Mouse (Mus musculus) heart, embryonic 12.5 days (tissue): ENCODE data around the gene Uap1. TPM values are rescaled to one million over a fixed set of nuclear protein-coding genes. Genes with fewer than 3 reads are reported as not detected.

Source experiments
- ATAC-seq: fragments of 200-750 bp; cut with Nextera tagmentation; 2 replicates; pipeline ENCODE4 v1.8.0; 2017; ENCODE audit warnings: moderate TSS enrichment, moderate library complexity; ENCODE audit not compliant: insufficient number of reproducible peaks, low FRiP score
- H3K27ac ChIP-seq: fragments of 300-500 bp; sonication (generic); 2 replicates; pipeline ENCODE4 v1.5.1; 2016; ENCODE audit warnings: mild to moderate bottlenecking, moderate library complexity; ENCODE audit not compliant: poor library complexity, severe bottlenecking
- H3K27me3 ChIP-seq: fragments of 300-500 bp; sonication (generic); replicated peaks from 2 replicates; pipeline ENCODE4 v1.6.1; 2016; ENCODE audit warnings: mild to moderate bottlenecking, moderate library complexity
- H3K36me3 ChIP-seq: fragments of 300-500 bp; sonication (generic); 2 replicates; pipeline ENCODE4 v1.6.1; 2016; ENCODE audit warnings: mild to moderate bottlenecking, moderate library complexity
- H3K4me1 ChIP-seq: fragments of 300-500 bp; sonication (generic); replicated peaks from 2 replicates; pipeline ENCODE4 v1.6.1; 2016; ENCODE audit warnings: mild to moderate bottlenecking
- H3K4me2 ChIP-seq: fragments of 300-500 bp; sonication (generic); 2 replicates; pipeline ENCODE4 v1.6.1; 2016; ENCODE audit warnings: mild to moderate bottlenecking, moderate library complexity
- H3K4me3 ChIP-seq: fragments of 300-500 bp; sonication (generic); 2 replicates; pipeline ENCODE4 v1.5.1; 2016; ENCODE audit warnings: mild to moderate bottlenecking
- H3K9ac ChIP-seq: fragments of 300-500 bp; sonication (generic); 2 replicates; pipeline ENCODE4 v1.6.1; 2016; ENCODE audit warnings: mild to moderate bottlenecking, moderate library complexity
- H3K9me3 ChIP-seq: fragments of 300-500 bp; sonication (generic); replicated peaks from 2 replicates; pipeline ENCODE4 v1.6.1; 2016; ENCODE audit warnings: mild to moderate bottlenecking, moderate library complexity
- WGBS: fragments of 180-500 bp; shearing (Covaris S2); methylation state at CpG from one replicate; pipeline ENCODE4 v1.1.7; 2016; 5-methylcytosine and 5-hydroxymethylcytosine counted together
- polyA plus RNA-seq: library from polyadenylated mRNA; unstranded; fragments of >200 nt; fragmentation: Nextera tagmentation; extraction: Ambion mirVana; gene quantifications from 2 replicates; pipeline ENCODE4 v1.2.1, GENCODE M21; 2016

Uap1 gene
- polyA plus RNA-seq, 1 experiment from 2014 or later = 61.6 TPM

- Histone ChIP-seq H3K4me3 (no peak overlapping the region), H3K27me3 (no peaks in the 10 kb centered on the region), H3K36me3 (peaks cover 76% of the 10 kb centered on the region), H3K4me2 (no peak overlapping the region), H3K27ac (no peak overlapping the region), H3K9ac (no peak overlapping the region), H3K4me1 (no peaks in the 10 kb centered on the region), H3K9me3 (no peaks in the 10 kb centered on the region)
- WGBS = 90% methylated on average over 8 of the region's 8 CpGs
- ATAC-seq = no peak
Observed at GRCm38 (mm10) chr1:170196211-170196610, 21.5 kb upstream of the Uap1 start.

- H3K27ac ChIP-seq = no peak overlapping the region
- H3K4me1 ChIP-seq = peaks cover 12% of the 10 kb centered on the region
- peaks cover 43% of the 10 kb centered on the region for H3K36me3 ChIP-seq
- H3K9me3 ChIP-seq = no peaks in the 10 kb centered on the region
- no peaks in the 10 kb centered on the region for H3K27me3 ChIP-seq
- H3K9ac ChIP-seq = no peak overlapping the region
- 93% methylated on average over 1 of the region's 1 CpGs for WGBS
- no peak overlapping the region for H3K4me3 ChIP-seq
- no peak for ATAC-seq
- no peak overlapping the region for H3K4me2 ChIP-seq
Observed at GRCm38 (mm10) chr1:170191925-170192324, 17.2 kb upstream of the Uap1 start.

- Histone ChIP-seq H3K36me3 (peaks cover 27% of the 10 kb centered on the region), H3K27me3 (no peaks in the 10 kb centered on the region), H3K4me1 (peaks cover 12% of the 10 kb centered on the region), H3K4me3 (no peak overlapping the region), H3K9ac (no peak overlapping the region), H3K4me2 (no peak overlapping the region), H3K27ac (no peak overlapping the region), H3K9me3 (no peaks in the 10 kb centered on the region)
- 50% methylated on average over 4 of the region's 4 CpGs for WGBS
- no peak for ATAC-seq
Observed at GRCm38 (mm10) chr1:170190225-170190624, 15.5 kb upstream of the Uap1 start.

GRCm38 (mm10) chr1:170188601-170189000 lies 13.8 kb upstream of the Uap1 start:
- Histone ChIP-seq H3K36me3 (peaks cover 12% of the 10 kb centered on the region), H3K4me1 (peaks cover 12% of the 10 kb centered on the region), H3K4me2 (no peak overlapping the region), H3K4me3 (no peak overlapping the region), H3K9me3 (no peaks in the 10 kb centered on the region), H3K27ac (no peak overlapping the region), H3K27me3 (no peaks in the 10 kb centered on the region), H3K9ac (no peak overlapping the region)
- WGBS = 65% methylated on average over 11 of the region's 11 CpGs
- no peak for ATAC-seq

- Histone ChIP-seq H3K27ac (no peak overlapping the region), H3K4me1 (peaks cover 12% of the 10 kb centered on the region), H3K4me3 (no peak overlapping the region), H3K27me3 (no peaks in the 10 kb centered on the region), H3K9ac (no peak overlapping the region), H3K9me3 (no peaks in the 10 kb centered on the region), H3K36me3 (no peaks in the 10 kb centered on the region), H3K4me2 (no peak overlapping the region)
- 66% methylated on average over 5 of the region's 5 CpGs for WGBS
- ATAC-seq = no peak
Observed at GRCm38 (mm10) chr1:170186531-170186930, 11.8 kb upstream of the Uap1 start.

- Histone ChIP-seq H3K4me2 (no peak overlapping the region), H3K27ac (no peak overlapping the region), H3K4me3 (no peak overlapping the region), H3K36me3 (no peaks in the 10 kb centered on the region), H3K9ac (no peak overlapping the region), H3K9me3 (no peaks in the 10 kb centered on the region), H3K27me3 (no peaks in the 10 kb centered on the region), H3K4me1 (peaks cover 8% of the 10 kb centered on the region; the same call in 1 of the 2 replicates)
- no peak for ATAC-seq
- WGBS = 91% methylated on average over 3 of the region's 3 CpGs
Observed at GRCm38 (mm10) chr1:170185137-170185536, 10.4 kb upstream of the Uap1 start.

- Histone ChIP-seq H3K27ac (no peak overlapping the region), H3K4me3 (no peak overlapping the region), H3K9ac (no peak overlapping the region), H3K27me3 (no peaks in the 10 kb centered on the region), H3K9me3 (no peaks in the 10 kb centered on the region), H3K36me3 (no peaks in the 10 kb centered on the region), H3K4me2 (no peak overlapping the region), H3K4me1 (no peaks in the 10 kb centered on the region; the same call in 1 of the 2 replicates)
- ATAC-seq = no peak
Observed at GRCm38 (mm10) chr1:170182706-170183105, 7.9 kb upstream of the Uap1 start.

GRCm38 (mm10) chr1:170176661-170177239 lies 2.0 kb upstream of the Uap1 start:
- Histone ChIP-seq H3K4me3 (no peak overlapping the region), H3K9me3 (no peaks in the 10 kb centered on the region), H3K36me3 (no peaks in the 10 kb centered on the region), H3K27me3 (no peaks in the 10 kb centered on the region), H3K4me1 (peaks cover 19% of the 10 kb centered on the region), H3K27ac (no peak overlapping the region), H3K9ac (no peak overlapping the region), H3K4me2 (no peak overlapping the region)
- ATAC-seq = no peak
- WGBS = 56% methylated on average over 8 of the region's 8 CpGs

- 35% methylated on average over 6 of the region's 6 CpGs for WGBS
- Histone ChIP-seq H3K9ac (no peak overlapping the region), H3K27me3 (no peaks in the 10 kb centered on the region), H3K4me3 (no peak overlapping the region), H3K27ac (peak overlapping the region; percentile 38; the same call in 1 of the 2 replicates), H3K36me3 (no peaks in the 10 kb centered on the region), H3K4me1 (peaks cover 19% of the 10 kb centered on the region), H3K4me2 (peak overlapping the region; percentile 31), H3K9me3 (no peaks in the 10 kb centered on the region)
- no peak for ATAC-seq
Observed at GRCm38 (mm10) chr1:170175848-170176247, 1.1 kb upstream of the Uap1 start.

GRCm38 (mm10) chr1:170173991-170174813 lies 555 bp downstream of the Uap1 start:
- peak overlapping the region; percentile 83 for H3K4me2 ChIP-seq
- H3K4me3 ChIP-seq = peak overlapping the region; percentile 75
- no peaks in the 10 kb centered on the region for H3K9me3 ChIP-seq
- no peaks in the 10 kb centered on the region for H3K36me3 ChIP-seq
- peak overlapping the region; percentile 83 for H3K27ac ChIP-seq
- H3K9ac ChIP-seq = peak overlapping the region; percentile 92
- no peaks in the 10 kb centered on the region for H3K27me3 ChIP-seq
- H3K4me1 ChIP-seq = peaks cover 27% of the 10 kb centered on the region
- under 1% methylated on average over 50 of the region's 50 CpGs for WGBS
- ATAC-seq = peak; percentile 65; the same call in 1 of the 2 replicates

- H3K9ac ChIP-seq = no peak overlapping the region
- H3K27me3 ChIP-seq = no peaks in the 10 kb centered on the region
- peaks cover 20% of the 10 kb centered on the region for H3K36me3 ChIP-seq
- peaks cover 19% of the 10 kb centered on the region for H3K4me1 ChIP-seq
- no peak overlapping the region for H3K4me3 ChIP-seq
- H3K4me2 ChIP-seq = no peak overlapping the region
- no peak for ATAC-seq
- no peak overlapping the region for H3K27ac ChIP-seq
- no peaks in the 10 kb centered on the region for H3K9me3 ChIP-seq
- 83% methylated on average over 6 of the region's 6 CpGs for WGBS
Observed at GRCm38 (mm10) chr1:170167781-170168180, 7.0 kb downstream of the Uap1 start.
